Mouse (Mus musculus): ENCODE measurements around the gene Pim3.

The Pim3 gene

DNA sequence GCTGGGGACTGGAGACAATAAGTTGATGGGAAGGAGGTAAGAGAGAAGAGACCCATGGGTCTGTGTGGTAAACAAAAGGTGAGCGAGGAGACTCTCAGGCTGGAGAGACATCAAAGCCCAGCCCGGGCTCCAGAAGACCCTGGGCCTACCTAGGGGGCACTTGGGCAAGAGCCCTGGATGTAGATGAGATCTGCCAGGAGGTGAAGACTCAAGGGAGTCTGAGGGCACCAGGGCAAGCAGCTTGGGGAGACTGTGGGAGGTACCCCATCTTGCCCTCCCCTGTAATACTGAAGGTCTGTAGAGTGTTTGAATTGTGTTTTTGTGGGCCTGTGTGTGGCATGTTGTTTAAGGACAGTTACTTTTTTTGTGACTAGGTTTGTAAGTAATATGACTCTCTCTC, 3.3 kb upstream of the Pim3 start:
- DNase-seq: no peak

DNA sequence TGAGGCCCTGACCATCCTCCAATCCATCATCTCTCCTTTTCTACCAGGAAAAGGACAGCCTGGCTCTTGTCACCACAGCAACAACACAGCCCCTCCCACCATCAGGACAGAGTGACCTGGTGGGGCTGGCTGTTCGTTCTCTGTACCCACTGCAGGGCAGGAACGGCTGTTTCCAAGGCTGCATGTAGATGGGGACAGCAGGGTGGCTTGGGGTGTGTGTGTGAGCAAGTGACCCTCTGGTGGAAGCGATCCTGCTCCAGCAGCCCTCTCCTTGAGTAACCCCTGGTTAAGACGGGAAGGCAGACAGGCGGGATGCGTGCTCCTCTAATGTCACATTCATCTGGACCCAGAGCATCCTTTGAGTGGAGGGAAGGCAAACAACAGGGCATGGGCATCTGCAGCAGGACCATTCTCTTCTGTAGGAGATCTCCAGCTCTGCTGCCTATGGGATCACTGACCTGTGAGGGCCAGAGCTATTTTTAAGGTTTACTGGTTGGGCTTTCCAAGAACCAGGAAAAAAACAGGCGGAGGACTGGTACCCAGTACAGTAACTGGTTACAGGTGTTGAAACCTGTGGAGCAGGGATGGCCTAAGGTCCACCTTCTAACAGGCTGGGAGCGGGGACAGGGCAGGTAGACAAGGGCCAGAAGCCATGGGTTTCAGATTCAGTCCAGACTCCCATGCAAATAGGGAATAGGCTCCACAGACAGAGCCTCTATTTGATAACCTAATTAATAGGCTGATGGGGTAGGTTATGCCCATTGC, 2.6 kb upstream of the Pim3 start:
- peak; percentile 7 for DNase-seq

DNA sequence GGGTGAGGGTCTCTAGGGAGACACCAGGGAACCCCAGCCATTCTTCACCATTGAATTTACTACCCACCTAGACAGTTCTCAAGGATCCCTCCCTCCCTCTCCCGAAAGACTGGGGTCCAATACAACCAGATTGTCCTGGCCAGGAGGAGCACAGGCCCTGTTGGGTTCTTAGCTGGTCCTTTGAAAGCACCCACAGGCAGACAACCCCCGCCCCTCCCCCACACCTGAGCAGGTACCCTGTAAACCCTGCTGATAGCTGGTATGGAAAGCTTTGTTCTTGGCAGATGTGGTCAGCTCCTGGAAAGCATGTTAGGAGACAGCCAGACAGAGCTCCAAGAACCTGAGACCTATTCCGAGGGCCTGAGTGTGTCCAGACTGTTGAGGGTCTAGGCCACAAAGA, 1.2 kb upstream of the Pim3 start:
- no peak for DNase-seq

DNA sequence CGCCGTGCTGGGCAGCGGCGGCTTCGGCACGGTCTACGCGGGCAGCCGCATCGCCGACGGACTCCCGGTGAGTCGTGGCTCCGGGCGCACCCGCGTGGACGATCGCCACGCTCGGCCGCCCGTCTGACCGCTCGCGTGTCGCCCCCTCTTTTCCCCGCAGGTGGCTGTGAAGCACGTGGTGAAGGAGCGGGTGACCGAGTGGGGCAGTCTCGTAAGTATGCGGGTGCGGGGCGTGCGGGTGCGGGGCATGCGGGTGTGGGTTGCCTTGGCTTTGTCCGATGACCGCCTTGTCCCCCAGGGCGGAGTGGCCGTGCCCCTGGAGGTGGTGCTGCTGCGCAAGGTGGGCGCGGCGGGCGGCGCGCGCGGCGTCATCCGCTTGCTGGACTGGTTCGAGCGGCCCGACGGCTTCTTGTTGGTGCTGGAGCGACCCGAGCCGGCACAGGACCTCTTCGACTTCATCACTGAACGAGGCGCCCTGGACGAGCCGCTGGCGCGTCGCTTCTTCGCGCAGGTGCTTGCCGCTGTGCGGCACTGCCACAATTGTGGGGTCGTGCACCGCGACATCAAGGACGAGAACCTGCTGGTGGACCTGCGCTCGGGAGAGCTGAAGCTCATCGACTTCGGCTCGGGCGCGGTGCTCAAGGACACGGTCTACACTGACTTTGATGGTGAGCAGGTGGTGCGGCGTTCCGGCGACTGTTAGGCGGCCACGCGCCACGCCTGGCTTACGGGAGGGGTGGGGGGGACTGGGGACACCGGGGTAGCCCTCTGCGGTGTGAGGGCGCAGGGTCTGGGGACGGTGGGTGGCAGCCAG, 1.1 kb downstream of the Pim3 start:
- DNase-seq: peak; percentile 80

DNA sequence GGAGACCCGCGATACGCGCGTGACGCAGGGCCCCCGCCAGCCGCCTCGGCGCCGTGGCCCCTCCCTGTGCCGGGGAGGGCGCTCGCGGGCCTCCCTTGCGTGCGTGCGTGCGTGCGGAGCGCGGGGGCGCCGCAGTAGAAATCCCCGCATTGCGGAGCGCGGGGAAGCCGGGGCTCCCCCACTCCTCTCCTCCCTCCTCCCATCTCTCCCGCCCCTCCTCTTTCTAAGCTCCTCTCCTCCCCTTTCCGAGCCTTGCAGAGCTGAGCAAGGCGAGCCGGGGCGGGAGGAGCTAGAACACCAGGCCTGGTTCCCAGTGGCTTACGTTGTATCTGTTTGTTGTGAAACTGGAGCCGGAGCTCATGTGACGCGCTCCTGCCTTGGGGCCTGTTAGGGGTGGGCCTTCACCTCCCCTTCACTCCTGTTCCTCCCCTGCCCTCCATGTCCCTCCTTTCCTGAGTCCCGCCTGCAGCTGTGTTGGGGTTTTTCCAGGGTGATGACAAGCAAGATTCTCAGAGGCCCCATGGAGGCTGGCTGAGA, 1.8 kb downstream of the Pim3 start:
- peak; percentile 90 for DNase-seq

DNA sequence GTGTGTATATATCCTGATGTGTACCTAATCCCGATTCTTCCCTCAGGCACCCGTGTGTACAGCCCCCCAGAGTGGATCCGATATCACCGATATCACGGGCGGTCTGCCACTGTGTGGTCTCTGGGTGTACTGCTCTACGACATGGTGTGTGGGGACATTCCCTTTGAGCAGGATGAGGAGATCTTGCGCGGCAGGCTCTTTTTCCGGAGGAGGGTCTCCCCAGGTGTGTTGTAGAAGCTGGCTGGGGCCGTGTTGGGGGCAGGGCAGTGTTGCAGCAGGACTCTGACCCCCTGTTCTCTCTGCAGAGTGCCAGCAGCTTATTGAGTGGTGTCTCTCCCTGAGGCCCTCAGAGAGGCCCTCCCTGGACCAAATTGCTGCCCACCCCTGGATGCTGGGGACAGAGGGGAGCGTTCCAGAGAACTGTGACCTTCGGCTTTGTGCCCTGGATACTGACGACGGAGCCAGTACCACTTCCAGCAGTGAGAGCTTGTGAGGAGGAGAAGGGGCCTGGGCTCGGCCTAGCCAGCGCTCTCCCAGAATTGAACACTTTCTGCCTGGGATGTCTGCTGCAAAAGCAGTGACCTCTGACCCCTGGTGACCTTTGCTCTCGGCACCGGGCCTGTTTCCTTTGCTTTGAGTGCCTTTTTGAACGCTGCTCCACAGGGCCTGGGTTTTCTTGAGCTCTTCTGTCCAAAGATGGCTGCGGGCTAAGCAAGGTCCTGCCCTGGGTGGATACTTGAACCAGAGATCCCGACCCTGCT, 2.5 kb downstream of the Pim3 start:
- DNase-seq: peak; percentile 83

DNA sequence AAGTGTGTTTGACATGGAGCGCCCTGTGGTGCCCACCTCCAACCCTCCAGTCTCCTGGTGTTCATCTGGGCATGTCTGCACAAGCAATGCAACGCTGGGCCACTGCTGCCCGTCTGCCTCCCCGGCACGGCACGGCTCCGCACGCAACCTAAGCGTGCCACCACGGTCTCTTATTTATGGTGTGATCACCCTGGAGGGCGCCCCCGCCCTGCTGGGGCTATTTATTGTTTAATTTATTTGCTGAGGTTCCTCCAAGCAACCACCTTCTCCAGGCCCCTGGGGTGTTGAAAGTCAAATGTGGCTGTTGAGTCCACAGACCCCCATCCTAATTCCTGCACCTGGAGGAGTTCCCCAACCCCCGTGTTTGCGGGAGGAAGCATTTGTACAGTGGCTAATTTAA, 3.1 kb downstream of the Pim3 start:
- DNase-seq: no peak

DNA sequence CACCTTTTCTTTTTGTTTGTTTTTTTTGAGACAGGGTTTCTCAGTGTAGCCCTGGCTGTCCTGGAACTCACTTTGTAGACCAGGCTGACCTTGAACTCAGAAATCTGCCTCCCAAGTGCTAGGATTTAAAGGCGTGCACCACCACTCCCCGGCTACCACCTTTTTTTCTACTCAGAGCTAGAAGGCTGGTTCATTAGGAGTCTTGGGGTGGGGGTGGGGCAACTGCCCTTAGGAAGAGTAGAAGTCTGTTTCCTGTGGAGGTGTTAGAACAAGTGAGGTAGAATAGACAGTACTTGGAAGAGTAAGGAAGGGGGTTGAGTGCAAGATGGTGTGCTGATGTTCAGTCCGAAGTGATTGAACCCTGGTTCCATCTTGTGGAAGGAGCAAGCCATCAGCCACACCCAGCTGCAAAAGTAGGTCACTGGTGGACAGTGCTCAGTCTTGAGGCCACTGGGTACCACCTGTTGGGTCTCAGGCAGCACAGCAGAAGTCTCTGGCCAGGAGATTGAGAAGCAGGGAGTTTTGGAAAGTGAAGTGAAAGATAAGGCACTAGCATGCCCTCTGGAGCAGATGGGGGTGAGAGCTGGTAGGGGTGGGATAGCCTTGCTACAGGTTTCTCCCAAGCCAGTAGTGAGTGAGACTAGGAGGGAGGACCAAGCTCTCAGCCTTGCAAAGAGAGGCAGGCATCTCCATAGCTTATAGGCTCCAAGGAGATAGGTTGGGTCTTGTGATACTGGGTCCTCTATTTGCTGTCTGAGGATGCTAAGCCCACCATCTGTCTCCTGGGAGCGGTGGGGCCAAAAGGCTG, 4.1 kb downstream of the Pim3 start:
- DNase-seq: peak; percentile 66

DNA sequence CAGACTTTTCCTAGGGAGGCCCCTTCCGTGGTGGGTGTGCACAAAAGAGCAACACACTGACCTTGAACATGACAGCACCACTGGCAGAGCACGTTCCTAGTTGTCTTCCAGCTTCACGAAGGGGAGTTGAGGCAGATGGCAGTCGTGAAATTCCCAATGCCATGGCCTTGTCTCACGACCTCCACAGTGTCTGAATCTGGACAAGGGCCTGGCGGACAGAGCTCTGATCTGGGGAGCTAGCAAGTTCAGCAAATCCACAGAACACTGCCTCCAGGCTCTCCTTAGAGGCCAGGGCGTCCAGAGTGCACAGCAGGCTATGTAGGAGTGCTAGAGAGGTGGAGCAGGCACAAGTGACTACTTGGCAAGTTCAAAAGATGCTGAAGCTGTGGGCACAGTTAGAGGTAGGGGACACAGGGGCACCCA, 5.0 kb downstream of the Pim3 start:
- DNase-seq: no peak

DNA sequence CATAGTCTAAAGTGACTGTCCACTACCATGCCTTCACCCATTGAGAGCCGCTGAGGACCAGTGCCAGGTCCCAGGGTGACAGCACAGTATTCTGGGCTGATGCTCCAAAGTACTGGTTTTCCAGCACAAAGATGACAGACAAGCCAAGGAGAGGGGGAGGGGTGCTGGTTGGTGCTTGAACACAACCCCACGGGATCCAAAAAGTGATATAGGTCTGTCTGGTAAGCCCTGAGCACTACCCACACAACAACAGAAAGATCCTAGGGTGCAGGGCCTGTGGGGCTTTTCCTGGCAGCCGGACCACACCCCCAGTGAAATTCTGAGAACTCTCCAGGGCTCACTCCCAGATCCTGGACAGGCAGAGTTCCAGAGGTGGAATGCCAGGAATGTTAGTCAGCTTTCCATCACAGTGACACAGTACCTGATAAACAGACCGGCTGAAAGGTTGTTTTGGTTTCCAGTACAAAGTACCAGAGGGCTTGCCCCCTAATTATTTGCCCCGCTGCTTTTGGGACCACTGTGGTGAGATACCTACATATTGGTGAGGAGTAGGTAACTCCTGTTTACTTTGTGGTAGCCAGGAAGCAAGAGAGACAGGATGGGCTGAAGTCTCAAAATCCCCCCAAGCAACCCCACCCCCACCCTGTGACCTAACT, 5.5 kb downstream of the Pim3 start:
- DNase-seq: peak; percentile 90

DNA sequence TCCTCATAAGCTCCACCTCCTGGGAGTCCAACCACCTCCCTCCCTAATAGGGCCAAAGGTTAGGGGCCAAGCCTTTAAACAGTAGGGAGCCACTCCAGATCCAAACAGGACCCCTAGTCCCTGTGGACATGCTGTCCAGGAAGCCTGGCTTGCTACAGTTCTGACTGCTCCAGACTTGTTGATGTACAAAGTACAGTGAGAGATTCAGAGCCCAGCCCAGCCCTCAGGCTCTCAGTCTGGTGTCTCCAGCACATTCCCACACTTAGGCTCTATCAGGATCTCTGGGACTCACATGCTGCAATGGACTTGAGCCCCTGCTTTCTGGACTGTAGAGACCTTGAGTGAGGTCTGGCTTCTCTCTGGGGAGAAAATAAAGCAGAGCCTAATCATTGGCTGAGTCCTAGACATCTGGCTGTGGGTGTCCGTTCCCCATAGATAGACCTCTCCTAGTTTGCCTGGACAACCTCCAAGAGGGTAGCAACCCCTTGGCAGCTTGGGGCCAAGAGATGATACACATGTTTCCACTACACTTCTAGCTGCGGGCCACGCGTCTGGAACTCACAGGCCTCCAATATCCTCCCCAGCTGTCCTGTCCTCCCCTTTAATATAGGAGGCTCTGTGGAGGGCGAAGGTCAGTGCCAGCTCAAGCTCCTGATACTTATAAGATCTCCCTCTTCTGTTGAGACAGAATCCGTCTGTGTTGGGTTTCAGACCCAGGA, 6.2 kb downstream of the Pim3 start:
- DNase-seq: peak; percentile 84

DNA sequence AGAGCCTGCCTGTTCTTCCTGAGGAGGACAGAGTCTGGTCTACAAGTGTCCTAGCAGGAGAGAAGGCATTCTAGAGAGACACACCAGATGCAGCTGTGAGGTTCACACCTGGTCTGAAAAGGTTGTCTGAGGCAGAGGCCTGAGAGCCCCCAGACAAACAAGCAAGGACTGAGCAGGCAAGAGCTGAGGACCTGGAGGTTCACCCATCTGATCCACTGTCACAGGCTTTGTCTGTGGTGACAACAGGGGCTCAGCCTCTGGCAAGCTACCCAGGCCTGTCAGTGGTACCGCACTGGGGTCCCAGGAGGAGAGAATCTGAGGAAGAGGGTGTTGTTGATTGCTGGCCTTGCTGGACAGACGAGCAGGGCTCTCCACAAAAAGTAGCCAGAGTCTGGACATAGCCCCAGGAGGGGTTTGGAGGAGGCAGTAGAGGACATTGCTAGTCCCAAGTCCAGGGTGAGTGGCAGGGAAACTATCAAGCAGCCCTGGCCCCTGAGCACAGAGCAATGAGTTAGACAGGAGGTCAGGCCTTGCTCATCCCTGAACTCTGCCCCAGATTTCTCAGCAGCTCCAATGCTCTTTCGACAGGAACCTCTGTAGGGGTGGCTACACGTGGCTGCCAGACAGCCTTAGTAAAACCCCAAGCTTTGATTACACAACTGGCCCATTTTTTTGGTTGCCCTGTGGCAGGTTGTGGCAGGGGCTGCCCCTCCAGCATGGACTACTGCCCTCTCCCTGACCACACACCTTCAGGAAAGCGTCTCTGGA, 8.6 kb downstream of the Pim3 start:
- DNase-seq: peak; percentile 72

DNA sequence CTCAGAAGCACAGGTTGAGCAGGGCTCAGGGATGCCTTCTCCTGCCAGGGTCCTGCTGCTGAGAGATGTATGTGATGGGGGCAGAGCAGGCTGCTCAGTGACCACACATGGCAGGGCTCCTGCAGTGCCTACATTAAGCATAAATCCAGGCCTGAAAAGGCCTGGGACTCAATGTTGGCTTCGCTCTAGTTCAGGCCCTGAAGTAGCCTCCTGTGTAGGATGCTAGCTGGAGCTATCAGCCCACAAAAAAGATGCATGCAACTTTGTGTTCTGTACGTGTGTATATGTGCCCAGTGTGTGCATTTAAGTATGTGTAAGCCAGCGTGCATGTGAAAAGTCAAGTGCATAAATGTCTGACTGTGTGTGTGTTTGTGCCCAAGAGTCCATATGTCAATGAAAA, 12.1 kb downstream of the Pim3 start:
- DNase-seq: peak; percentile 14

DNA sequence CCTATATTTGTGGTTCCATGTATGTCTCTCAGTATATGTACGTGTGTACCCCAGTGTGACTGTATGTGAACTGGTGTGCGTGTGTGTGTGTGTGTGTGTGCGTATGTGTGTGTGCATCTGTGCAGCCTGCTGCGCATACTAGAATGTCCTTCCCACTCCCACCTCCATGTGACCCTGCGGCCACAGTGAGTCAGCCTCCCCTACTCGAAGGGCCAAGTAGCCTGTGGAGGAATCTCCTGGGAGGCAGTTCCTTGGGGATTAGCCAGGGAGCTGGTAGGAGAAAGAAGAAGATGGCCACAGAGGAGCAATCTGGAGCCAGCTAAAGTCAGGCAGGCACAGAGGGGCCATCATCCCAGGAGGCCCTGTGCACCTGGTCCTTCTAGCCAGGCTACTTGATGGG, 12.5 kb downstream of the Pim3 start:
- DNase-seq: no peak

DNA sequence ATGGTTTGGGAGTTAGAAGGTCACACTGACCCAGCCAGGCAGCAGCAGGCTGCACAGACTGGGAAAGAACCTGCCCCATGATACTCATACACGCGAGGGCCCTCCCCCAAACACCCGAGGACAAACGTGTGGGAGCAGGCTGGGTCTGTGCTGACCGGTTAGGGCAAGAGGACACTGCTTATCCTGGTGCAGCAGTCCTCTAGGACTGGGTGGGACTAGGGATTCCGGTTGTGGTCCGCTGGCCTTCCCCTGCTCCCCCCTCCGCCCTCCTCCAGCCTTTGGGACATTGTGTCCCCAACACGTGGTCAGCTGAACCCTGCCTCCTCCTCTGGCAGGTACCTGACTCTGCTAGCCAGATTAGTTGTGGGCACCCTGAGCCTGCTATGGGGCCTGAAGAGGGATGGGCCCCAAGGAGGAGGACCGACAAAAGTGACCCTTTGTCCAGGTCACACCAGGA, 13.7 kb downstream of the Pim3 start:
- peak; percentile 93 for DNase-seq

DNA sequence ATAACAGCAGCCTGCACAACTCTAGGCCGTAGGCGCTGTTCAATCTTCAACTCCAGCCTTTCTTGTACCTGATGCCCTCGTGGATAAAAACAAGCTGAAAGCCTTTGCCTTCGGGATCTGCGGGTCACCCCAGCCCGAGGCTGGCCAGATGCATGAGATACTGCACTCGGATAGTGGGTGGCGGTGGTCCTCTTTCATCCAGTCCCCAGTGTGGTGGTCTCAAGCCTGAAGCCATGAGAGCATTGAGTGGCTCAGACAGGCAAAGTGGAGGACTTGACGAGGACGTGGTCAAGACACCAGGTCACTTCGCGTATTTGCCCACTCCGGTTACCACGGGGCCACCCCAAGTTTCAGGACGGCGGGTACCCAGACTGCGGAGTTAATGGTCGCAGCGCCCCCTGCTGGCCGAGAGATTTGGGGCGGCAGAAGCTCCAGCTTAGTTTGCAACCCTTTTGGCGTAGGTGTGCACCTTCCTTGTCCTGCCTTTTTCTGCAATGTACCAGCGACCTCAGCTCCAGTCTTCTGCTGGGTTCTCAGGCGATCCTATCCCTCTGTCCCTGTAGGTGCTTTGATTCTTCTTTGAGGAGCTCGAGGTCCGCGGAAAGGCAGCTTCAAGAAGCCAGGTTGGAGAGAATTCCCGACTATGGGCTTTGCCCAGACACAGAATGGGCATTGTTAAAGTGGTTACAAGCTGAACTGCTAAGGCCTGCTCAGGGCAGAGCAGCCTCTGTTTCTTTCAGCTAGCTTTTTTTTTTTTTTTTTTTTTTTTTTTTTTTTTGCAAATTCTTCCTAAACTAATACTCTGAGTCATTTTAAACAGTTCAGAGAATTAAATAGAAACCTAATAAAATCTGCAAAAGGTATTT, 14.4 kb downstream of the Pim3 start:
- peak; percentile 92 for DNase-seq

DNA sequence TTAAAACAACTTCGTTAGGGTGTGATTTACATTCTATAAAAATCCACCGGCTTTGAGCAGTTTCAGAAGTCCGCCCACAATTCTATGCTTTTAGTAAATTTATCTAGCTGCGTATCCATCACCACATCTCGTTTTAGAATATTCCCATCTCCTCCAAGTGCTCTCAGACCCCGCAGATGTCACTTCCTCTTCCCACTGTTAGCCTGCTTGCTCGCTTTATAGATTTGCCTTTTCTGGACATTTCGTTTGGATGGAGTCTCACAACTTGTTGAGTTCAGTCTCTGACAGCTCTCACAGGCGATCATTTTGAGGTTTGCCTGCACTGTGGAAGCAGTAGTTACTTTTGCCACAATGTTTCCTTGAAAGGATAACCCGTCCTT, 15.0 kb downstream of the Pim3 start:
- peak; percentile 12 for DNase-seq

DNA sequence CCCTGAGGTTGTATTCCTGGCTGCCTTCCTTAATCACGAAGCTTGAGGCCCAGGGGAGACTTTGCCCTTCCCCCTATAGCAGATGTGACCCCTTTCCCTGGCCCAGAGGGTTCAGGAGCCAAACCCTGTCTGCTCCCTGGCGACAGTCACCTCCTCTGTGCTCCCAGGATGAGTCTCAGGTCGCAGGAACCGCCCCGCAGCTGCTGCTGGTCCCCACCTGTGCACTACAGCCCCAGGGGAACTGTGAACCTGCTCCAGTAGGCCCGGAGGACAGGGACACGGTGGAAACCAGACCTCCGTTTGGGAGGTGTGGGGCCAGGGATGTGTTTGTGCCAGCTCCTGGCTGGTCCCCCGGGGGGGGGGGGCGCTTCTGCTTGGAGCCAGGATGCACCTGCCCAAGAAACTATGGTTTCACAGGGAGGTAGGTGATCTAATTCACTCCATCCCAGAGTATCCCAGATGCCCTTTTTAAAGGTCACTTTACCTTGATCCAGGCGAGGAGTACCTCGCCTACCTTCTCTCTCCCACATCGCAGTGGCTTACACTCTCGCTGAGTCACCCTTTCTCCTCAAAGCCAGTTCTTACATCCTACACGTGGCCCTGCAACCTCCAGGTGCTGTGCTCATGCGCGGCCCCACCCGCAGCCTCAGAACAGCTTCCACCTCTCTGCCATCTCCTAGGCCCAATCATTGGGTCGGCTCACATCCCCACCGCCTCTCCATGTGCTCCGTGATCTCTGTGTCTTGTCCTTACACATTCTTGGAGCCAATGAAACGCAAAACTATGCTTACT, 19.5 kb downstream of the Pim3 start:
- no peak for DNase-seq
